In the genomic region with DNA sequence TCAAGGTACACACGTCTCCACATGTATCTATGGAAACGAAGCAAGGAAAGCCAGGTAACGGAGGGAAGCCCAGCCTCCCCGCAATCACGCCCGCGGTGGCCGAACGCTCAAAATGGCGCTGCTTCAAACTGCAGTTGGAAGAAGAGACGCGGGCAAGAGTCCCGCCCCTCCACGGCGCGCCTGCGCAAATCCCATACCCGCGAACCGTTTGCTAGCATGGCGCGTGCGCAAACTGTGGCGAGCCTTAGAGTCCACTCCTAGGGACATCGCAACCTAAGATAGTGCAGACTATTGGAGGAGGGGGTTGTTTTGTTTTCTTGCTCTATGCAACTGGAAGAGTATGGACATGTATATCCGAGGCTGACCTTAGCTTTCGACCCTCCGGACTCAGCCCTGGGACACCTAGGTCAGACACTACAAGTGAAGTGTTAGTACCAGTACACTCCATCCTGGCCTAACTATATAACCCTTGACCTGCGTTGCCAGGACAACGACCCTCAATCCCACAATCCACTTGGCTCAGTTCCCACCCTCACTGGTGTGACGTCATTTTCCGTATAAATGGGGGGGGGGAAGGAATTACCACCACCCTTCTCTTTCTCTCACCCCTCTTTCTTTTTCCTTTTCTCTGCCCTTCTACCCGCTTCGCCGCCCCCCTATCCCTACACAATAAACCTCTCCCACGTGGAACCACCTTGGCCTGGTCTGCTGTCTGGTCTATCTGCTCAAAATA, we compare ENCODE assay signal across 8 mouse cellular contexts. TPM values are rescaled to one million over a fixed set of nuclear protein-coding genes. Genes with fewer than 3 reads are reported as not detected.
DNase-seq lines count a peak whose midpoint lies in the region; ATAC-seq and TF ChIP-seq lines count a peak whose summit lies in the region.

A gene (minus strand): TSS at position 117 of the 733 bp plus-strand sequence.

- peak; percentile 94 for TF ChIP-seq POLR2A in bone marrow, adult 2 months (IDR thresholded peaks at IDR 0.05; ENCODE audit: borderline replicate concordance, control insufficient read depth, low read depth, low read length)
- peak; percentile 77; the same call in 1 of the 2 replicates for TF ChIP-seq POLR2A in limb, embryonic 14.5 days (IDR thresholded peaks at IDR 0.05; ENCODE audit: borderline replicate concordance, extremely low read depth, insufficient read depth, insufficient read length)

- peak within 1 kb of the TSS; percentile 82 for H3K9ac ChIP-seq in embryonic facial prominence, embryonic 15.5 days
- H3K9ac ChIP-seq in limb, embryonic 14.5 days (ENCODE audit: low read depth, low read length, severe bottlenecking), result peak within 1 kb of the TSS; percentile 84
- peak within 1 kb of the TSS; percentile 98 for H3K9ac ChIP-seq in midbrain, postnatal 0 days (replicated peaks; ENCODE audit: low read length, poor library complexity, severe bottlenecking)

- ATAC-seq in embryonic facial prominence, embryonic 15.5 days (ENCODE audit: insufficient number of reproducible peaks, low FRiP score, low TSS enrichment, low read depth), result peak; percentile 97
- ATAC-seq in limb, embryonic 14.5 days (ENCODE audit: low FRiP score, low read depth), result peak; percentile 97
- ATAC-seq in midbrain, postnatal 0 days (ENCODE audit: low FRiP score), result peak; percentile 97

- H3K27me3 ChIP-seq in embryonic facial prominence, embryonic 15.5 days, result no peaks in the 10 kb centered on the region
- H3K27me3 ChIP-seq in limb, embryonic 14.5 days (ENCODE audit: control insufficient read depth, insufficient read depth, low read length), result no peaks in the 10 kb centered on the region
- H3K27me3 ChIP-seq in midbrain, postnatal 0 days (ENCODE audit: insufficient read depth, low read length), result no peaks in the 10 kb centered on the region

- no peak for TF ChIP-seq CTCF in bone marrow, adult 2 months (IDR thresholded peaks at IDR 0.05; ENCODE audit: control insufficient read depth, insufficient read depth, low read length)
- no peak for TF ChIP-seq CTCF in midbrain, postnatal 0 days (IDR thresholded peaks at IDR 0.05)

- peak within 1 kb of the TSS; percentile 79 for H3K27ac ChIP-seq in bone marrow, adult 2 months (ENCODE audit: control insufficient read depth, insufficient read depth, low read depth, low read length, poor library complexity)
- H3K27ac ChIP-seq in embryonic facial prominence, embryonic 15.5 days (replicated peaks), result peak within 1 kb of the TSS; percentile 96
- peak within 1 kb of the TSS; percentile 95 for H3K27ac ChIP-seq in limb, embryonic 14.5 days (replicated peaks; ENCODE audit: low read depth, low read length)
- peak within 1 kb of the TSS; percentile 98 for H3K27ac ChIP-seq in midbrain, postnatal 0 days (ENCODE audit: low read depth, low read length)

- no peaks in the 10 kb centered on the region; the same call in 1 of the 2 replicates for H3K4me1 ChIP-seq in bone marrow, adult 2 months (ENCODE audit: control insufficient read depth, insufficient read depth, low read length)
- H3K4me1 ChIP-seq in embryonic facial prominence, embryonic 15.5 days, result peaks cover 18% of the 10 kb centered on the region
- H3K4me1 ChIP-seq in limb, embryonic 14.5 days (ENCODE audit: control insufficient read depth, insufficient read depth, low read length), result peaks cover 20% of the 10 kb centered on the region
- peaks cover 7% of the 10 kb centered on the region; the same call in 1 of the 2 replicates for H3K4me1 ChIP-seq in midbrain, postnatal 0 days (ENCODE audit: insufficient read depth, low read length)

- no peaks in the 10 kb centered on the region for H3K36me3 ChIP-seq in embryonic facial prominence, embryonic 15.5 days
- no peaks in the 10 kb centered on the region for H3K36me3 ChIP-seq in limb, embryonic 14.5 days (ENCODE audit: control insufficient read depth, insufficient read depth, low read length)
- no peaks in the 10 kb centered on the region for H3K36me3 ChIP-seq in midbrain, postnatal 0 days (ENCODE audit: insufficient read depth, low read length)

- no peaks in the 10 kb centered on the region for H3K9me3 ChIP-seq in embryonic facial prominence, embryonic 15.5 days (replicated peaks)
- H3K9me3 ChIP-seq in limb, embryonic 14.5 days (ENCODE audit: control insufficient read depth, low read length), result no peaks in the 10 kb centered on the region
- H3K9me3 ChIP-seq in midbrain, postnatal 0 days (ENCODE audit: low read length), result no peaks in the 10 kb centered on the region

- peak within 1 kb of the TSS; percentile 81 for H3K4me3 ChIP-seq in bone marrow, adult 2 months (replicated peaks; ENCODE audit: control insufficient read depth, low read depth, low read length)
- H3K4me3 ChIP-seq in embryonic facial prominence, embryonic 15.5 days (replicated peaks), result peak within 1 kb of the TSS; percentile 96
- peak within 1 kb of the TSS; percentile 97 for H3K4me3 ChIP-seq in limb, embryonic 14.5 days (replicated peaks; ENCODE audit: low read length)
- H3K4me3 ChIP-seq in midbrain, postnatal 0 days (ENCODE audit: low read depth, low read length), result peak within 1 kb of the TSS; percentile 99

- DNase-seq in 416B (ENCODE audit: low read depth), result peak; percentile 98
- peak; percentile 98 for DNase-seq in heart, adult 8-10 months (ENCODE audit: low spot score)
- DNase-seq in kidney, adult 9 months, result peak; percentile 98
- peak; percentile 99 for DNase-seq in limb, embryonic 14.5 days (ENCODE audit: low spot score)
- peak; percentile 99 for DNase-seq in midbrain, postnatal 0 days (ENCODE audit: low spot score)
- DNase-seq in spleen, postnatal 14 days (ENCODE audit: low spot score in 2 of 2), result peak; percentile 93 to 95

- WGBS in bone marrow, adult 2 months, result under 1% methylated on average over 36 of the region's 36 CpGs
- WGBS in embryonic facial prominence, embryonic 15.5 days, result under 1% methylated on average over 36 of the region's 36 CpGs
- under 1% methylated on average over 36 of the region's 36 CpGs for WGBS in limb, embryonic 14.5 days
- WGBS in midbrain, postnatal 0 days, result under 1% methylated on average over 36 of the region's 36 CpGs

- H3K4me2 ChIP-seq in embryonic facial prominence, embryonic 15.5 days (replicated peaks), result peak within 1 kb of the TSS; percentile 72
- H3K4me2 ChIP-seq in limb, embryonic 14.5 days (replicated peaks; ENCODE audit: low read depth, low read length, severe bottlenecking), result peak within 1 kb of the TSS; percentile 73
- H3K4me2 ChIP-seq in midbrain, postnatal 0 days (ENCODE audit: low read depth, low read length, poor library complexity, severe bottlenecking), result peak within 1 kb of the TSS; percentile 74

RNA-seq across cellular contexts. Expression of the gene that starts here (rescaled TPM):
- polyA plus RNA-seq in bone marrow, adult 2 months (2011; ENCODE audit: insufficient read depth, insufficient read length, low replicate concordance, missing spikeins), result 21.8 and 27.4 TPM in 2 replicates
- 23.1 and 24.8 TPM in 2 replicates for polyA plus RNA-seq in embryonic facial prominence, embryonic 15.5 days (2015; fragmentation: Nextera tagmentation; extraction: Ambion mirVana)
- total RNA-seq in heart, adult 8-10 months (2022), result 10 to 100 TPM; 12.1 to 22.6 (median 17.0) TPM
- 27.1 and 41.5 TPM in 2 replicates for polyA plus RNA-seq in limb, embryonic 14.5 days (2012; rRNA removed)
- 23.8 and 26.4 TPM in 2 replicates for polyA plus RNA-seq in limb, embryonic 14.5 days (2014; fragmentation: Nextera tagmentation; extraction: Ambion mirVana)
- 49.6 and 53.7 TPM in 2 replicates for total RNA-seq in midbrain, postnatal 0 days (2014; rRNA removed)
- polyA plus RNA-seq in midbrain, postnatal 0 days (2015; fragmentation: Nextera tagmentation; extraction: Ambion mirVana), result 31.2 and 35.0 TPM in 2 replicates

Comparison
In these comparisons a context has a peak if more than half of its experiments do, and no peak if none do; other contexts are left out.
1. Peak in every context shown above with its lines: DNase-seq, ATAC-seq, H3K4me3 ChIP-seq and H3K27ac ChIP-seq.